24 mouse cellular contexts compared by ENCODE assay signal in genomic region chr12:26289200-26289599, GRCm38 (mm10).
"Had no signal": no experiment of that assay in that cellular context is flagged by ENCODE, and none has a peak within 500 bp of the region (broad histone marks: within the 10 kb centered on the region; RNA-seq: fewer than 3 reads in every experiment).

No protein-coding gene starts in this region.

- H3K9ac ChIP-seq: heart, embryonic 13.5 days; heart, embryonic 15.5 days; hindbrain, embryonic 13.5 days; hindbrain, embryonic 15.5 days; kidney, embryonic 15.5 days; limb, embryonic 13.5 days; limb, embryonic 15.5 days; liver, embryonic 12.5 days; liver, embryonic 14.5 days had no signal

- DNase-seq: gastrocnemius, postnatal 25 days; heart, adult 2 months; heart, postnatal 14 days; heart, postnatal 36 days; kidney, adult 11 months; kidney, adult 2 months; kidney, adult 9 months; kidney, postnatal 14 days; kidney, postnatal 36 days; layer of hippocampus, adult 9-11 months; layer of hippocampus, postnatal 36 days had no signal

- ATAC-seq: hindbrain, postnatal 0 days; intestine, embryonic 16.5 days; liver, embryonic 12.5 days had no signal

- H3K27ac ChIP-seq: heart, adult 2 months; heart, embryonic 13.5 days; heart, embryonic 15.5 days; hindbrain, embryonic 13.5 days; hindbrain, embryonic 15.5 days; hindbrain, postnatal 0 days; kidney, embryonic 15.5 days; kidney, postnatal 0 days; limb, embryonic 13.5 days; limb, embryonic 15.5 days; liver, embryonic 12.5 days; liver, embryonic 14.5 days had no signal

- H3K4me3 ChIP-seq: heart, adult 2 months; heart, embryonic 13.5 days; heart, embryonic 15.5 days; hindbrain, embryonic 13.5 days; hindbrain, embryonic 15.5 days; kidney, embryonic 15.5 days; limb, embryonic 13.5 days; limb, embryonic 15.5 days; liver, embryonic 12.5 days had no signal

- H3K4me1 ChIP-seq: heart, embryonic 13.5 days; heart, embryonic 15.5 days; liver, embryonic 12.5 days had no signal

- H3K4me2 ChIP-seq: heart, embryonic 11.5 days; heart, embryonic 13.5 days; heart, embryonic 15.5 days; hindbrain, embryonic 13.5 days; hindbrain, embryonic 15.5 days; kidney, embryonic 15.5 days; limb, embryonic 13.5 days; limb, embryonic 15.5 days; liver, embryonic 12.5 days had no signal

- H3K36me3 ChIP-seq: heart, embryonic 13.5 days; heart, embryonic 15.5 days; hindbrain, embryonic 13.5 days; hindbrain, embryonic 15.5 days; kidney, embryonic 15.5 days; limb, embryonic 13.5 days; limb, embryonic 15.5 days; liver, embryonic 12.5 days had no signal

- H3K9me3 ChIP-seq: heart, embryonic 13.5 days; heart, embryonic 15.5 days; hindbrain, embryonic 13.5 days; hindbrain, embryonic 15.5 days; kidney, embryonic 15.5 days; limb, embryonic 13.5 days; limb, embryonic 15.5 days; liver, embryonic 12.5 days had no signal

- H3K27me3 ChIP-seq: heart, embryonic 13.5 days; heart, embryonic 15.5 days; hindbrain, embryonic 13.5 days; hindbrain, embryonic 15.5 days; kidney, embryonic 15.5 days; limb, embryonic 15.5 days; liver, embryonic 12.5 days had no signal
